Mouse (Mus musculus): ENCODE results near the gene Olfr118.
"Not testable (repeated sequence)": the region's sequence is repeated elsewhere in the genome, so short reads cannot be mapped to it uniquely, and the experiment has no call there.

The Olfr118 gene

GRCm38 (mm10) chr17:37666688-37667087 is at the start of gene Olfr118:
Olfr118 (plus strand) TSS chr17:37666988.
- DNase-seq (ENCODE audit: low spot score) = no peak

GRCm38 (mm10) chr17:37627009-37627408 is 39.8 kb upstream of the Olfr118 start, which contains the start of the genes Olfr115 and Olfr116:
Olfr115 (minus strand) TSS chr17:37627109.
Olfr116 (minus strand) TSS chr17:37627199.
- no peak for DNase-seq (ENCODE audit: low spot score)

DNA sequence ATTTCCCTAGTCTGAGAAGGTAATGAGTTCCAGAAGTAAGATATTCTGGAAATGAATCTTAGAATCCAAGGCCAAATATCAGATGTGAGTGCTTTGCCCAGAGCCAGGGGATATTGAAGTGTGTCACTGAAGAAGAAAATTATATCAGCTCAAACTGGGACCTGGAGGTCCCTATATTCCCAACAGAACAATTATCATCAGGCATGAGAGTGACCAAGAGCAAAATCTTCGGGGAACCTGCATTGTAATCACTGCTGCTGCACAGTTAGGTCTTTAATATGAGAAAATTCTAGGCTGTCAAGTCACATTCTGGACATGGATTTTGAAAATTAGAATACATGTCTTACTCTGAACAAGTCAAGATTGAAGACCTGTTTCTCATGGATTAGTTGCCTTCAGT is 3.1 kb upstream of the Olfr118 start, which contains the start of gene Olfr117:
Gene Olfr117, minus strand, starts transcription at position 101 of the 400 bp plus-strand sequence.
- no peak for DNase-seq (ENCODE audit: low spot score)

DNA sequence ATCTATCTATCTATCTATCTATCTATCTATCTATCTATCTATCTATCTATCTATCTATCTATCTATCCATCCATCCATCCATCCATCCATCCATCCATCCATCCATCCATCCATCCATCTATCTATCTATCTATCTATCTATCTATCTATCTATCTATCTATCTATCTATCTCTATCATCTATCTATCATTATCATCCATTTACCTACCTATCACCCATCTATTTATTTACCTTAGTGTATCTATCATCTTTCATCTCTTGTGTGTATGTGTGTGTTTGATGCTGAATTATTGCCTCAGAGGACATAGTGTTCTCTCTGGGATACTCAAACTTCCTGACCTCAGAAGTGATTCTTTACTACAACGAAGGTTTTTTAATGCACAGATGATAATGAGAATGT is 29.5 kb downstream of the Olfr118 start, which contains the start of gene Olfr119:
Gene Olfr119, plus strand, starts transcription at position 301 of the 400 bp plus-strand sequence.
- not testable (repeated sequence) for DNase-seq (ENCODE audit: low spot score)

GRCm38 (mm10) chr17:37721508-37721907 is 54.7 kb downstream of the Olfr118 start, which contains the start of gene Olfr120:
Olfr120 (plus strand) TSS chr17:37721808.
- no peak for DNase-seq (ENCODE audit: low spot score)

Measured in retina, embryonic 14.5 days (tissue).